Mouse (Mus musculus): Measurements from ENCODE around the gene Zfp61.

DNA sequence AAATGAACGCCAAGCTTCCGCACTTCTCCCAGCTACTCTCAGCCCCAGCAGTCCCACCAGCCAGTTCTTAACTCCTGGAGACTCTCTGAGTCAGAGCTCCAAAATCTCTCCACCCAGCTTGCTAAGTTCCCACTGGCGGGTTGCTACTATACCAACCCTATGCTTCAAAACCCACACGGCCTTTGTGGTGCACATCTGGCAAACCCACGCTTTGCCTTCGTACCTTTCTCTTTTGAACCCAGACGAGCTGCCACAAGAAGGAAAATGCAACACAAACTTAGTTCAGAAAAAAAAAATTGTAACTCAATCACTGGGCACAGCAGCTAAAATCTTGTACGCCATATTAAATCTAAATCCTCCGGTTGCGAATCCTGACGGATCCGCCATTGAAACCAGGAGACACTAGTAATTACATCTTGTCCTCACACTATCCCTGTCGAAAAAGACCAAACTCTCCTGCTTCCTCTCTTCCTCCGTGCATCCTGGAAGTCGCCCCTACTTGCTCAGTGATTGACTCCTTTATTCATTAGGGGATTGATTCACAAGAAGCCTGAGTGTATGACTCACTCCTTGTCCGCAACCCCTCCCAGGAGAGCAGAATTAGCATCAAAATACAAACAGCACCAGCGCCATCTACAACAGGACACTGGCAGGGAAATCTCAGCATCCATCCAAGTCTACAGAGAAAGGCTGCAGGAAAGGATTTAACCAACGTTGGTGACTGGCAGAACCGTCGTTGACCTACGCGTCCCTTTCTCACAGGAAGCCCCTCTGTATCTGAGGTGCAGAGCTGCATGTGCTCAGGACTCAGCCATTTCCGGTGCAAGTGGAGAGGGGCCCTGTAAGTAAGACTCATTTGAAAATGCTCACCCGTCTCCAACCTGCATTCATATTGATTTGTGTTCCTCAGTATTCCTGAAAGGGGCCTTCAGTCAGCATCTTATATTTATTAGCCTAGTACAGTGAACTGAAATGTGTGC lies 32.6 kb downstream of the Zfp61 start:
- TF ChIP-seq CTCF (IDR thresholded peaks at IDR 0.05; ENCODE audit: borderline replicate concordance, insufficient read depth, low read length) (no peak), POLR2A (IDR thresholded peaks at IDR 0.05; ENCODE audit: low read depth, low read length) (no peak)
